Comparison of ENCODE assay signal across 10 mouse cellular contexts in the genomic region with DNA sequence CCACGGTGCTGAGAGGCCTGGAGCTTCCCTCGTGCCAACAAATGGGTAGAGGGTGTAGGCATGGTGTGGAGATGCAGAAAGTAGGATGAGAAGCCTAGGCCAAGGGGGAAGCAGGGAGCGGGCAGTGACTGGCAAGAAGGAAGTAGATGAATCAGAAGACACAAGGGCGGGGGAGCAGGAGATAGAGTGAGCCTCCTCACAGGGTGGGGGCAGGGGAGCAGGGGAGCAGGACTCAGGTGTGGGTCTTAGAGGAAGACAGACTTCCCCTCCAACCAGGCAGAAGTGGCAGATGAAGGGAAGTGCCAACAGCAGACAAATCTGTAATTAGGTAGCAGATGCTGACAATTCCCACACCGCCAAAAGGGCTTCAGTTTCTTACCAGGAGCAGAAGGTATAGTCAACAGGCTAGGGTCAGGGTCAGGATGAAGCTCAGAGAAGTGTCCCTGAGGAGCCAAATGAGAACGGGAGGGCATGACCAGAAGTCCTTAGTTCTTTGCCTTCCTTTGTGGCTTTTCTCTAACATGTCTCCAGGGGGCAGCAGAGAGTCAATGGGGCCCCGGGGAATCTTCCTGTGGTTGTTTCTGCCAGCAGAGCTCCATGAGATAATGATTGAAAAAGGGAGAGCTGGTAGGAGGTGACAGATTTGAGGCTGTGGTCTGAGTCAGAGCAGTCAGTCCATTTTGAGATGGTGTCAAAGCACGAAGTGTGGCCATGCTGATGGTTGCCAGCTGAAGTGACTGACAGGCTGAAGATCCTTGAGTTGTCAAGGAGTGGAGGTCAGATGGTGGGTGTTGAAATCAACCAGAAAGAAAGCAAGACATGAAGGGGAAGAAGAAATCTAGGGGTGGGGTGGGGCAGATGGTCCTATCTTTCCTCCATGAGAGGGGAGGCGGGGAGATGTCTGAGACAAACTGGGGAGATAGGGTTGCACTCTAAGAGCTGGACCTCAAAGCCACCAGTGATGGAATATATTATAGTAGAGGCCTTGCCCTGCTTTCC. TPM values are rescaled to one million over a fixed set of nuclear protein-coding genes. Genes with fewer than 3 reads are reported as not detected.
DNase-seq lines count a peak whose midpoint lies in the region; ATAC-seq and TF ChIP-seq lines count a peak whose summit lies in the region.
"Had no signal": no experiment of that assay in that cellular context is flagged by ENCODE, and none has a peak within 500 bp of the region (broad histone marks: within the 10 kb centered on the region; RNA-seq: fewer than 3 reads in every experiment).

No protein-coding gene starts in this region.

- H3K27me3 ChIP-seq in heart, adult 2 months (ENCODE audit: control insufficient read depth, insufficient read depth, low read length), result no peaks in the 10 kb centered on the region
- no peaks in the 10 kb centered on the region for H3K27me3 ChIP-seq in lung, postnatal 0 days (replicated peaks; ENCODE audit: insufficient read depth, low read length)
- H3K27me3 ChIP-seq: embryonic facial prominence, embryonic 12.5 days; stomach, embryonic 15.5 days had no signal

- no peaks in the 10 kb centered on the region for H3K79me2 ChIP-seq in heart, adult 2 months (replicated peaks; ENCODE audit: control insufficient read depth, insufficient read depth, low read length)

- peaks cover 1% of the 10 kb centered on the region; the same call in 1 of the 2 replicates for H3K4me1 ChIP-seq in heart, adult 2 months (ENCODE audit: control insufficient read depth, insufficient read depth, low read length)
- H3K4me1 ChIP-seq in lung, postnatal 0 days (ENCODE audit: insufficient read depth, low read depth, low read length), result no peaks in the 10 kb centered on the region
- H3K4me1 ChIP-seq: embryonic facial prominence, embryonic 12.5 days; stomach, embryonic 15.5 days had no signal

- TF ChIP-seq POLR2A in heart, adult 2 months (IDR thresholded peaks at IDR 0.05; ENCODE audit: insufficient read depth, low read depth, low read length), result no peak

- H3K9me3 ChIP-seq in lung, postnatal 0 days (ENCODE audit: low read length), result no peaks in the 10 kb centered on the region
- H3K9me3 ChIP-seq: embryonic facial prominence, embryonic 12.5 days; stomach, embryonic 15.5 days had no signal

- no peak for TF ChIP-seq CTCF in heart, adult 2 months (IDR thresholded peaks at IDR 0.05)
- TF ChIP-seq CTCF in lung, postnatal 0 days (IDR thresholded peaks at IDR 0.05), result peak; percentile 88

- peak; percentile 52 to 59 for DNase-seq in heart, adult 2 months
- no peak for DNase-seq in heart, postnatal 25 days (ENCODE audit: low spot score)
- peak; percentile 57 for DNase-seq in urinary bladder, postnatal 25 days (ENCODE audit: low spot score)
- no peak for DNase-seq in urinary bladder, postnatal 4 days (ENCODE audit: low spot score in 2 of 2)
- DNase-seq in c-Kit-positive CD71-positive TER-119-negative erythroid progenitor cells, embryonic 14.5 days (ENCODE audit: low read depth), result peak; percentile 71
- peak; percentile 71 for DNase-seq in heart, postnatal 4 days
- DNase-seq in lung, postnatal 0 days (ENCODE audit: low spot score), result peak; percentile 76
- DNase-seq in testis, postnatal 10 days (ENCODE audit: low spot score), result peak; percentile 76

- H3K4me2 ChIP-seq in lung, postnatal 0 days (replicated peaks; ENCODE audit: low read depth, low read length), result no peak overlapping the region
- H3K4me2 ChIP-seq: embryonic facial prominence, embryonic 12.5 days; stomach, embryonic 15.5 days had no signal

- no peak overlapping the region for H3K9ac ChIP-seq in heart, adult 2 months (ENCODE audit: low read depth, low read length)
- no peak overlapping the region for H3K9ac ChIP-seq in lung, postnatal 0 days (replicated peaks; ENCODE audit: low read depth)
- H3K9ac ChIP-seq: embryonic facial prominence, embryonic 12.5 days; stomach, embryonic 15.5 days had no signal

- no peak overlapping the region for H3K4me3 ChIP-seq in heart, adult 2 months
- no peak overlapping the region for H3K4me3 ChIP-seq in lung, postnatal 0 days (ENCODE audit: low read depth, low read length)
- H3K4me3 ChIP-seq: embryonic facial prominence, embryonic 12.5 days; stomach, embryonic 15.5 days had no signal

- intact Hi-C loops in heart, adult 2 months (cut with DNase I), result loop anchor here (1.0 to 2.0 kb wide), 2 partner anchors 41 to 54 kb away; no protein-coding TSS in a partner anchor
- intact Hi-C loops in heart, postnatal 25 days (cut with DNase I), result loop anchor here (2.0 to 10.0 kb wide), 3 partner anchors 43 to 139 kb away; no protein-coding TSS in a partner anchor

- ATAC-seq in lung, postnatal 0 days, result no peak

- no peak for TF ChIP-seq EP300 in heart, adult 2 months (IDR thresholded peaks at IDR 0.05; ENCODE audit: insufficient read depth, low read depth, low read length)
- TF ChIP-seq EP300 in lung, postnatal 0 days (IDR thresholded peaks at IDR 0.05), result no peak

- no peak overlapping the region for H3K27ac ChIP-seq in heart, adult 2 months
- no peak overlapping the region for H3K27ac ChIP-seq in lung, postnatal 0 days (ENCODE audit: low read length)
- H3K27ac ChIP-seq: embryonic facial prominence, embryonic 12.5 days; stomach, embryonic 15.5 days had no signal

- no peaks in the 10 kb centered on the region for H3K36me3 ChIP-seq in heart, adult 2 months (ENCODE audit: control insufficient read depth, insufficient read depth, low read length)
- H3K36me3 ChIP-seq in lung, postnatal 0 days (ENCODE audit: insufficient read depth, low read length), result peaks cover 33% of the 10 kb centered on the region

- WGBS in heart, adult 2 months, result 61% methylated on average over 9 of the region's 9 CpGs
- 64% methylated on average over 9 of the region's 9 CpGs for WGBS in lung, postnatal 0 days

RNA-seq across cellular contexts. Expression of a gene that starts 22.1 kb away (rescaled TPM):
- total RNA-seq in heart, adult 2 months (2021), result under 1 TPM; 0.57 to 0.96 TPM
- polyA plus RNA-seq in heart, adult 2 months (2012; rRNA removed), result 0.61 and 1.8 TPM in 2 replicates
- total RNA-seq in heart, postnatal 25 days (2021), result 1 to 10 TPM; 1.0 to 1.2 TPM
- total RNA-seq in heart, postnatal 4 days (2021), result under 1 TPM; 0.83 to 0.86 TPM
- not detected in 2 replicates for polyA plus RNA-seq in lung, postnatal 0 days (2015; fragmentation: Nextera tagmentation; extraction: Ambion mirVana)

RNA-seq across cellular contexts. Expression of a gene that starts 22.1 kb away (rescaled TPM):
- total RNA-seq in heart, adult 2 months (2021), result 10 to 100 TPM; 19.1 to 29.8 TPM
- 100.0 and 139 TPM in 2 replicates for polyA plus RNA-seq in heart, adult 2 months (2012; rRNA removed)
- 10 to 100 TPM; 31.4 to 33.0 TPM for total RNA-seq in heart, postnatal 25 days (2021)
- total RNA-seq in heart, postnatal 4 days (2021), result 10 to 100 TPM; 25.4 to 31.0 TPM
- 21.6 and 28.5 TPM in 2 replicates for polyA plus RNA-seq in lung, postnatal 0 days (2015; fragmentation: Nextera tagmentation; extraction: Ambion mirVana)

RNA-seq across cellular contexts. Expression of a gene that starts 23.4 kb away (rescaled TPM):
- total RNA-seq in heart, adult 2 months (2021), result 1 to 10 TPM; 7.5 to 8.2 TPM
- polyA plus RNA-seq in heart, adult 2 months (2012; rRNA removed), result 10.4 and 10.5 TPM in 2 replicates
- total RNA-seq in heart, postnatal 25 days (2021), result 10 to 100 TPM in 1 of 2 experiments, 1 to 10 TPM in 1; 10.0 to 12.6 TPM
- total RNA-seq in heart, postnatal 4 days (2021), result 10 to 100 TPM; 15.3 to 17.6 TPM
- 6.4 and 6.8 TPM in 2 replicates for polyA plus RNA-seq in lung, postnatal 0 days (2015; fragmentation: Nextera tagmentation; extraction: Ambion mirVana)

RNA-seq across cellular contexts. Expression of a gene that starts 26.8 kb away (rescaled TPM):
- 1 to 10 TPM; 9.2 to 9.6 TPM for total RNA-seq in heart, adult 2 months (2021)
- 23.4 and 29.4 TPM in 2 replicates for polyA plus RNA-seq in heart, adult 2 months (2012; rRNA removed)
- total RNA-seq in heart, postnatal 25 days (2021), result 10 to 100 TPM; 10.3 to 13.5 TPM
- total RNA-seq in heart, postnatal 4 days (2021), result 10 to 100 TPM; 14.2 to 17.1 TPM
- 30.8 and 34.3 TPM in 2 replicates for polyA plus RNA-seq in lung, postnatal 0 days (2015; fragmentation: Nextera tagmentation; extraction: Ambion mirVana)

Comparison
In these comparisons a context has a peak if more than half of its experiments do, and no peak if none do; other contexts are left out.
1. DNase-seq: peak in heart, adult 2 months (2 of 2), urinary bladder, postnatal 25 days (single experiment), c-Kit-positive CD71-positive TER-119-negative erythroid progenitor cells, embryonic 14.5 days (single experiment), heart, postnatal 4 days (single experiment), lung, postnatal 0 days (single experiment) and testis, postnatal 10 days (single experiment); none in heart, postnatal 25 days (single experiment) and urinary bladder, postnatal 4 days (0 of 2).